Mouse (Mus musculus): Measurements from ENCODE around the gene Fmnl1. TPM values are rescaled to one million over a fixed set of nuclear protein-coding genes. Genes with fewer than 3 reads are reported as not detected.

The Fmnl1 gene
- polyA plus RNA-seq, 1 experiment from 2014 or later = 1.7 TPM

DNA sequence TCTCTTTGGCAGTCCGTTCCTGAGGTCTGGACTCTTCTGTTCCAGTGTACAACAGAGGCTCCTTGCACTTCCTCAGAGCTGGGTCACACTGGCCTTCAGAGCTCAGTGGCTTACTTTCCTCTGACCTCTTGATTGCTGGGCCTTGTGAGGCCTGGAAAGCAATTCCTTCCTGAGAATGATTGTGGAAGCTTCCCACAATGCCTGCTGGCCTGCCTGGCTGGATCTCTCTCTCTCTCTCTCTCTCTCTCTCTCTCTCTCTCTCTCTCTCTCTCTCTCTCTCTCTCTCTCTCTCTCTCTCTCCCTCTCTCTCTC, 29.0 kb upstream of the Fmnl1 start:
- H3K4me2 ChIP-seq (replicated peaks) = no peak overlapping the region
- peak; percentile 21; the same call in 1 of the 2 replicates for ATAC-seq (replicated peaks)
- 0 out of 2 replicates have a peak, but pooled peaks cover 8% of the 10 kb centered on the region for H3K36me3 ChIP-seq
- WGBS = 44% methylated on average over 1 of the region's 1 CpGs
- H3K4me3 ChIP-seq = no peak overlapping the region
- peak overlapping the region; percentile 24 for H3K9ac ChIP-seq (replicated peaks)
- H3K4me1 ChIP-seq = peaks cover 20% of the 10 kb centered on the region
- peak overlapping the region; percentile 96 for H3K27ac ChIP-seq (replicated peaks)
- no peaks in the 10 kb centered on the region for H3K27me3 ChIP-seq
- no peaks in the 10 kb centered on the region for H3K9me3 ChIP-seq

DNA sequence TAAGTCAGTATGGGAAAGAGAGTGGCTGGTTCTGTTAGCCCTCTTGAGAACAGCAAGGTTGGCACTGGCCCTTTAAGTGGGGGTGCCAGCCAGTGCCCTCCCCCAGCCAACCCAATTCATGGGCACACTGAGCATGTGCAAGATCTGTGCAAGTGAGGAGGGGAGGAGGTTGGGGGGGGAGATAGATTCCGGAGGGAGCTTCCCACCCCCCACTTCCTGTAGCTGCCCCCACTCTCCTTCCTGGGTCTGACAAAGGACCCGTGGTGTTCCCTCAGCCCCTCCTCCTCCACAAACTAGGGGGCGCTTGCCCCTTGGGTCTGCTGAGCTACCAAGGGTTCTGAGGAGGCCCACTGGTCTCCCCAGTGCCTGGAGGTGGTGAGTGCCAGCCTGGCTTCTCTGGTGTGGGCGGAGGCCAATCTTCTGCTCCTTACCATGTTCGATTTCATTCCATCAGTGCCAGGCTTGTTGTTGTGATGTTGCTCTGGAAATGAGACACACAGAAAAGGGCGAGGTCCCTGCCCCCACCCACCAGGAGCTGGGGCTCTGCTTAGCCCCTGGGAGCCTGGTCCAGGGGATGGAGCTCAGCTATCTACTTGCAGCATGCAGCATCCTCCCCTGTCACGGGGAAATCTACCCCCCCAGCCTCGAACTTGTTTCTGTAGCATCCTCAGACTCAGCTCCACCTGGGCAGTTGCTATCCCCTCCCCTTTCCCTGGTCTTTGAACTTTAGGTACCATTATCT, 28.3 kb upstream of the Fmnl1 start:
- Histone ChIP-seq H3K36me3 (0 out of 2 replicates have a peak, but pooled peaks cover 8% of the 10 kb centered on the region), H3K4me2 (replicated peaks) (peak overlapping the region; percentile 60), H3K9ac (replicated peaks) (peak overlapping the region; percentile 53), H3K27me3 (no peaks in the 10 kb centered on the region), H3K27ac (replicated peaks) (peak overlapping the region; percentile 96), H3K4me1 (peaks cover 20% of the 10 kb centered on the region), H3K9me3 (no peaks in the 10 kb centered on the region), H3K4me3 (peak overlapping the region; percentile 41)
- 21% methylated on average over 8 of the region's 8 CpGs for WGBS
- peak; percentile 96 for ATAC-seq (replicated peaks)

DNA sequence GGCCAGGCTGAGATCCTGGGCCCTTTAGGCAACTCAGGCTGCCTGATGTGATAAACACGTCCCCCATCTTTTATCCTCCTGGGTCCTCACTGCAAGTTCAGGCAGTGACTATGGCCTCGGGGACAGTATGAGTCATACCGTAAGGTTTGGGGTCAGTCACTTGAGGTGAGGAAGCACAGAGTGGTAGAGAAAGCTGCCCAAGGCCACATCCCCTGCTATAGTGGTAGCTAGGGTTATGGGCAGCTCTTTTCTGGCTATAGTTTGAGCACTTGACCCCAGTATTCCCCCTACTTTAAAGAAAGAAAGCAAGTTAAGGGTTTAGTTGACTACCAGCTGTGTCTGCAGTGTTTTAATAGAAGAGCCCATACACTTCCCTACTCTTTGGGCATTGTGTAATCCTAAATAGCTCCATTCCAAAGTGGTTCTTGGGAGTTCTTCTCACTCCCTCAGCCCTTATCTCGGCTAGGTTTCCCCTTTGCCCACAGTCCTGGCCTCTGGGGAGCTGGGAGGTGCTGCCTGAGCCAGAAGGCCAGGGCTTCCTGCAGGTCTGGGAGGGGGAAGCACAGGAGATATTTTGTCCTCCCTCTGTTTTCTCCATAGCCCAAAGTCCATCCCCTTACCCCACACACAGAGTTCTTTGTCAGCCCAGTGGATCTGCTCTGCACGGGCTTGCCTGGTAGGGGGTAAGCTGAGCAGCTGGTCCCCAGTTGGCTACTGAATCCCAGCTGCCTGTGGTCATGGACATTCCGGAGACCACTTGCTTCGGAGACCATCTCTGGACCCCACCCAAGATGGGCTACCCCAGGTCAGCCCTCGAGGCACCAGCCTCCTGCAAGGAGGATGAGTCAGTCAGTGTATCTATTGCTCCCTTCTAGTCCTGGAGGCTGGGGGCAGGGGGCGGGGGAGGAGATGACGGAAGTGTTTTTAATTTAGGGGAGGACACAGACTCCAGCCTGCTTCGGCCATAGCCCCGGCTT, 26.3 kb upstream of the Fmnl1 start:
- no peak overlapping the region for H3K27ac ChIP-seq (replicated peaks)
- no peaks in the 10 kb centered on the region for H3K36me3 ChIP-seq
- H3K4me2 ChIP-seq (replicated peaks) = no peak overlapping the region
- H3K4me3 ChIP-seq = no peak overlapping the region
- 53% methylated on average over 12 of the region's 12 CpGs for WGBS
- no peaks in the 10 kb centered on the region for H3K27me3 ChIP-seq
- H3K9me3 ChIP-seq = no peaks in the 10 kb centered on the region
- no peak overlapping the region for H3K9ac ChIP-seq (replicated peaks)
- no peak for ATAC-seq (replicated peaks)
- H3K4me1 ChIP-seq = peaks cover 20% of the 10 kb centered on the region

DNA sequence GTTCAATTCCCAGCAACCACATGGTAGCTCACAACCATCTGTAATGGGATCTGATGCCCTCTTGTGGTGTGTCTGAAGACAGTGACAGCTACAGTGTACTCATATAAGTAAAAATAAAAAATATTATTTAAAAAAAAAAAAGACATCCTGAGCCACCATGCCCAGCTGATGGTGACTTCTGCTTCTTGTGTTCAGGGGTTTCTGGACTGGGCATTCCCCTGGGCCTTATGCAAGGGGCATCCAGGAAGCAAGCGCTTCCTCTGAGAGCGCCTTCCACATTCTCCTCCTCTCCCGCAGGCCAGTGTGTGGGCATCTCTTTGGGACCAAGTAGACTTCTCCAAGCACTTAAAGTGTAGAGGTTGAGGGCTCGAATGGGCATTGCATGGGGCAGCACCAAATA, 24.5 kb upstream of the Fmnl1 start:
- H3K9ac ChIP-seq (replicated peaks) = no peak overlapping the region
- WGBS = 90% methylated on average over 4 of the region's 4 CpGs
- no peak for ATAC-seq (replicated peaks)

DNA sequence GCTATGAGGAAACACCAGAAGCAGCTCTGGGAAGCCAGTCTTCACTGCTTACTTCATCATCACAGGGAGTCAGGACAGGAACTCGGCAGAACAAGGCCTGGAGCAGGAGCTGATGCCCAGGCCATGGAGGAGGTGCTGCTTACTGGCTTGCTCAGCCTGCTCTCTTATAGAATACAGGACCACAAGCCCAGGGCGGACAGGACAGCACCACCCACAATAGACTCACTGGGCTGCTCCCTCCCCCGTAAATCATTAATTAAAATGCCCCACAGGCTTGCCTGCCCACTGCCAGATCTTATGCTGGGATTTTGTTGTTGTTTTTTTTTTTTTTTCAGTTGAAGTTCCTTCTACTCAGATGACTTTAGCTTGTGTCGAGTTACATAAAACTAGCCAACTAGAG, 23.1 kb upstream of the Fmnl1 start:
- Histone ChIP-seq H3K9ac (replicated peaks) (no peak overlapping the region), H3K4me2 (replicated peaks) (no peak overlapping the region), H3K4me3 (no peak overlapping the region), H3K9me3 (no peaks in the 10 kb centered on the region), H3K36me3 (no peaks in the 10 kb centered on the region), H3K27me3 (no peaks in the 10 kb centered on the region), H3K27ac (replicated peaks) (no peak overlapping the region), H3K4me1 (peaks cover 5% of the 10 kb centered on the region)
- WGBS = 57% methylated on average over 4 of the region's 4 CpGs
- ATAC-seq (replicated peaks) = no peak

More for the DNA sequence above, 24.5 kb upstream of the Fmnl1 start:
- H3K4me3 ChIP-seq = no peak overlapping the region
- H3K36me3 ChIP-seq = no peaks in the 10 kb centered on the region
- no peak overlapping the region for H3K4me2 ChIP-seq (replicated peaks)
- peaks cover 19% of the 10 kb centered on the region for H3K4me1 ChIP-seq
- H3K27ac ChIP-seq (replicated peaks) = no peak overlapping the region
- no peaks in the 10 kb centered on the region for H3K9me3 ChIP-seq
- no peaks in the 10 kb centered on the region for H3K27me3 ChIP-seq

DNA sequence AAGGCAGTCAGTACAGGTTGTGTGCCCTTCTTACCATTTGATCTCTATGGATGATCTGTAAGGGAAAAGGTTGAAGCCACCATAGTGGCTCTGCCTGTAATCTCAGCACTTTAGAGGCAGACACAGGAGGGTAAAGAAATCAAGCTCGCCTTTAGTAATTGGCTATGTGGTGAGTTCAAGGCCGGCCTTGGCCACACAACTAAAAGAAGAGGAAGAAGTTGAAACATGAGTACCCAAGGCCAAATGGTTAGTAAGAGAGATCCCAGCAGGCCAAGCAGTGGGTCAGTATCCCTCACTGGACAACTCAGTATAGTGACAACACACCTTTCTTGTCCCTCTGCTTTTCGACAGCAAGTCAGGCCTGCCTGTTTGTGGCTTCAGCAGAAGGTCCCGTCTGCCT, 21.1 kb upstream of the Fmnl1 start:
- Histone ChIP-seq H3K27ac (replicated peaks) (no peak overlapping the region), H3K36me3 (no peaks in the 10 kb centered on the region), H3K4me2 (replicated peaks) (no peak overlapping the region), H3K4me3 (no peak overlapping the region), H3K9ac (replicated peaks) (no peak overlapping the region), H3K4me1 (no peaks in the 10 kb centered on the region), H3K9me3 (no peaks in the 10 kb centered on the region), H3K27me3 (no peaks in the 10 kb centered on the region)
- WGBS = 91% methylated on average over 4 of the region's 4 CpGs
- ATAC-seq (replicated peaks) = no peak

DNA sequence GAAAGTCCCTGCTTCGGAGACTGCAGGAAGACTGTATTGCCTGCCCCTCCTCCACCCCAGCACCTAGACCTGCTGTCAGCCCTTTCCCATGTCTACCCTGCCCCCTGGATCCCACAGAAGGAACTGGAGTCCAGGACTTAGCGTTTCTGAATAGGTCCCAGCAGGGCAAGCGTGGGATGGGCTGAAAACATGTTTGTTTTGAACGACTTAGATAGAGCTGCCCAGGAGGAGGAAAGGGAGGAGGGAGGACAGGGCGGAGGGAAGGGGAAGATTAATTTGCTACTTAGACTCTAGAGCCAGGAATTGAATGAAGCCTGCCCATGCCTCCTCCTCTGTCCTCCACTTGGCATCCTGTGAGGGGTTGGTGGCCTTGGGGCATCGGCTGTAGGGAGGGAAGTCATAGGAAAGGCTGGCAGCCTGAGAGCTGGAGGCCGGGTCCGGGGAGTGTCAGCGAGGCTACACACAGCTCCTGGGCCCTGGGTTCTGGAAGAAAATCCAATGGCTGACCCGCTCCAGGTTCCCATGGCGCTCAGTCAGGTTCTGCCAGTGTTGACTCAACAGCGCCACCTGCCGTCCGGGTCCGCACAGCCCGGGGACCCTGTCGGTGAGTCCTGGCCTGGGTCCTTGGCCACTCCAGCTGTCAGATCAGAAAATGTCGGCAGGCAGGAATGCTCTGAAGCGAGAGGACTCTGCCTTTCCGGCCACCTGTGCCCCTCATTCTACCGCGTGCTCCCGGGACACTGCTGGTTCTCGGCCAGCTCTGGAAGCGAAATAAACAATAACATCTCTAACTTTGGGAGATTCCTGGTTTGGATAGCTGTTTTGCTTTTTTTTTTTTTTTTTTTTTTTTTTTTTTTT, 12.1 kb upstream of the Fmnl1 start:
- 2% methylated on average over 25 of the region's 25 CpGs for WGBS
- 0 out of 2 replicates have a peak, but pooled peaks cover 3% of the 10 kb centered on the region for H3K4me1 ChIP-seq
- peak overlapping the region; percentile 15; the same call in 1 of the 2 replicates for H3K4me3 ChIP-seq
- no peaks in the 10 kb centered on the region for H3K36me3 ChIP-seq
- peak; percentile 89 for ATAC-seq (replicated peaks)
- H3K4me2 ChIP-seq (replicated peaks) = peak overlapping the region; percentile 35
- H3K27me3 ChIP-seq = no peaks in the 10 kb centered on the region
- H3K9me3 ChIP-seq = no peaks in the 10 kb centered on the region
- H3K27ac ChIP-seq (replicated peaks) = no peak overlapping the region
- H3K9ac ChIP-seq (replicated peaks) = no peak overlapping the region

DNA sequence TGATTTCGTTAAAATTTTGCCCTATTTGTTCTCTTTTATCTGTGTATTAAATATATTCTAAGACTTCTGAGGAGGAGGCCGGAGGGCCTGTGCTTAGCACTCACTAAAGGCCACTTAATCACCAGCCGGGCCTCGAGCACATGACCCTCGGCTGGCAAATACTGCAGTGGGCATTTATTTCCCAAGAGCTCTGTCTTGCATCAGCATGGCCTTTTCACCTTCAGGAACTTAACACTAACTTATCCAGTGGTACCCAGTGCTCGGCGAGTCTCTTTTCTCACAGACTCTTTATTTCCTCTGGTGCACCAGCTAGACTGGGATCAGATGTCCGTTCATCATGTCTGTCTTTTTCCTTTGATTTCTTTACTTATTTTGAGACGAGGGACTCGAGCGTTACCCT, 10.2 kb upstream of the Fmnl1 start:
- H3K27me3 ChIP-seq = no peaks in the 10 kb centered on the region
- no peaks in the 10 kb centered on the region for H3K36me3 ChIP-seq
- H3K4me2 ChIP-seq (replicated peaks) = no peak overlapping the region
- ATAC-seq (replicated peaks) = no peak
- H3K4me3 ChIP-seq = no peak overlapping the region
- 0 out of 2 replicates have a peak, but pooled peaks cover 3% of the 10 kb centered on the region for H3K4me1 ChIP-seq
- no peak overlapping the region for H3K27ac ChIP-seq (replicated peaks)
- no peaks in the 10 kb centered on the region for H3K9me3 ChIP-seq
- 93% methylated on average over 11 of the region's 11 CpGs for WGBS
- no peak overlapping the region for H3K9ac ChIP-seq (replicated peaks)

DNA sequence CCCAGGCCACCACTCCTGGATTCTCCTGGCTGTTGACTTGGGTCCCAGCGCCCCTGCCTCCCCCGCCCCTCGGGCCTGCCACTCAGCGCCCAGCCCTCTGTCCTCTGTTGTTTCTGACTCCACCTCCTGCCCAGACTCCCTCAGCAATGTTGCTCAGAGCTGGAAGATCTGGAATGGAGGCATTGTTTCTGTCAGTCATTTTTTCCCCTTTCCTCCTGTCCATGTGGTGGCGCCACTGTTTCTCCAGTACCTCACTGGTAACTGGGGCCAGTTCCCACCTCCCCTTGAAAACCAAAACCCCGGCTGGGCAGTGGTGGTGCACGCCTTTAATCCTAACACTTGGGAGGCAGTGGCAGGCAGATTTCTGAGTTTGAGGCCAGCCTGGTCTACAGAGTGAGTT, 9.5 kb upstream of the Fmnl1 start:
- Histone ChIP-seq H3K4me1 (0 out of 2 replicates have a peak, but pooled peaks cover 3% of the 10 kb centered on the region), H3K4me3 (no peak overlapping the region), H3K36me3 (no peaks in the 10 kb centered on the region), H3K9ac (replicated peaks) (no peak overlapping the region), H3K27ac (replicated peaks) (no peak overlapping the region), H3K9me3 (no peaks in the 10 kb centered on the region), H3K4me2 (replicated peaks) (no peak overlapping the region), H3K27me3 (no peaks in the 10 kb centered on the region)
- WGBS = 73% methylated on average over 7 of the region's 7 CpGs
- no peak for ATAC-seq (replicated peaks)

DNA sequence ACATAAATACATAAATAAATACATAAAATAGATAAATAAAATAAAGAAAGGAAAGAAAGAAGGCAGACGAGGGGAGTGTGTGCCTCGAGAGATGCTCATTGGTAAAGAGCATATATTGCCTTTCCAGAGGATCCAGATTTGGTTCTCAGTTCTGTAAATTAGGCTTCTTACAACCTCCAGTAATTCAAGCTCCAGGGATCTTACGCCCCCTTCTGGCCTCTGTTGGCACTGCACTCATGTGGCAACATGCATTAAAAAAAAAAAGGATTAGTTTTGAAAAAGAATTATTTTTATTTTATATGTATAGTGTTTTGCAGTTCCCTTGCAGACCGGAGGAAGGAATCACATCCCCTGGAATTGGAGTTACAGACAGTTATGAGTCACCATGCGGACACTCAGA, 8.8 kb upstream of the Fmnl1 start:
- no peaks in the 10 kb centered on the region for H3K27me3 ChIP-seq
- H3K4me1 ChIP-seq = 0 out of 2 replicates have a peak, but pooled peaks cover 3% of the 10 kb centered on the region
- no peak for ATAC-seq (replicated peaks)
- H3K4me3 ChIP-seq = no peak overlapping the region
- 89% methylated on average over 5 of the region's 5 CpGs for WGBS
- no peaks in the 10 kb centered on the region for H3K9me3 ChIP-seq
- no peaks in the 10 kb centered on the region for H3K36me3 ChIP-seq
- no peak overlapping the region for H3K27ac ChIP-seq (replicated peaks)
- H3K9ac ChIP-seq (replicated peaks) = no peak overlapping the region
- no peak overlapping the region for H3K4me2 ChIP-seq (replicated peaks)

DNA sequence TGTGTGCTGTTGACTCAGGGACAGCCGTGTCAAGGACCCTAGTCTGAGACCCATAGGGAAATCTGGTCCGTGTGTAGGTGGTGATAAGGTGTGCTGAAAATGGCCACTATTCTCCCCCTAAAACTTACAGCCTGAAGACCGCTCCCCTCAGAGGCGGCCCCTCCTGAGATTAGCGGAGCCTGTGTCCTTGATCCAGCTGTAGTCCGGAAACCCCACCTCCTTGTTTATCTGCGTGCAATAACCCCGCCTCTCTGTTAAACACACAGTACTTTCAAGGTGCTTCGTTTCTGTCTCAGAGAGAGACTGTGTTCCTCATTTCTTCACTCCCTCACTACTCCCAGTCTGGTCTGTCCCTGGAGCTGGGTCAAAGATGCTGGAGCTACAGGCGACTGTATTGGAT, 6.5 kb upstream of the Fmnl1 start:
- WGBS = 35% methylated on average over 10 of the region's 10 CpGs

More for the DNA sequence above, 6.5 kb upstream of the Fmnl1 start:
- ATAC-seq (replicated peaks) = no peak
- no peak overlapping the region for H3K9ac ChIP-seq (replicated peaks)
- no peak overlapping the region for H3K4me3 ChIP-seq
- H3K9me3 ChIP-seq = no peaks in the 10 kb centered on the region
- no peaks in the 10 kb centered on the region for H3K36me3 ChIP-seq
- H3K4me2 ChIP-seq (replicated peaks) = no peak overlapping the region
- no peaks in the 10 kb centered on the region for H3K4me1 ChIP-seq
- no peak overlapping the region for H3K27ac ChIP-seq (replicated peaks)
- peaks cover 6% of the 10 kb centered on the region; the same call in 1 of the 2 replicates for H3K27me3 ChIP-seq

Data from forebrain, embryonic 15.5 days (tissue).